Mouse (Mus musculus) forebrain, embryonic 12.5 days (tissue): ENCODE data around the gene Fmnl2. TPM values are rescaled to one million over a fixed set of nuclear protein-coding genes. Genes with fewer than 3 reads are reported as not detected.
A peak's percentile ranks its signal among the peaks of the same experiment; 100 is the strongest.

Source experiments
- ATAC-seq: fragments of 200-750 bp; cut with Nextera tagmentation; 2 replicates; pipeline ENCODE4 v1.8.0; 2017; ENCODE audit warnings: moderate TSS enrichment; ENCODE audit not compliant: low FRiP score
- H3K27ac ChIP-seq: fragments of 300-500 bp; sonication (generic); 2 replicates; pipeline ENCODE4 v1.5.1; 2016; ENCODE audit warnings: mild to moderate bottlenecking
- H3K27me3 ChIP-seq: fragments of 300-500 bp; sonication (generic); 2 replicates; pipeline ENCODE4 v1.6.1; 2016; ENCODE audit warnings: mild to moderate bottlenecking
- H3K36me3 ChIP-seq: fragments of 300-500 bp; sonication (generic); replicated peaks from 2 replicates; pipeline ENCODE4 v1.6.1; 2016; ENCODE audit warnings: mild to moderate bottlenecking
- H3K4me1 ChIP-seq: fragments of 300-500 bp; sonication (generic); 2 replicates; pipeline ENCODE4 v1.6.1; 2016
- H3K4me2 ChIP-seq: fragments of 300-500 bp; sonication (generic); 2 replicates; pipeline ENCODE4 v1.6.1; 2016; ENCODE audit warnings: mild to moderate bottlenecking, moderate library complexity
- H3K4me3 ChIP-seq: fragments of 300-500 bp; sonication (generic); replicated peaks from 2 replicates; pipeline ENCODE4 v1.5.1; 2016; ENCODE audit warnings: mild to moderate bottlenecking
- H3K9ac ChIP-seq: fragments of 300-500 bp; sonication (generic); 2 replicates; pipeline ENCODE4 v1.6.1; 2016; ENCODE audit warnings: mild to moderate bottlenecking
- H3K9me3 ChIP-seq: fragments of 300-500 bp; sonication (generic); 2 replicates; pipeline ENCODE4 v1.6.1; 2016
- WGBS: fragments of 180-500 bp; shearing (Covaris S2); methylation state at CpG from one replicate; pipeline ENCODE4 v1.1.7; 2016; 5-methylcytosine and 5-hydroxymethylcytosine counted together
- polyA plus RNA-seq: library from polyadenylated mRNA; unstranded; fragments of >200 nt; fragmentation: Nextera tagmentation; extraction: Ambion mirVana; gene quantifications from 2 replicates; pipeline ENCODE4 v1.2.1, GENCODE M21; 2016

The Fmnl2 gene
- polyA plus RNA-seq, 1 experiment from 2014 or later = 13.9 TPM

GRCm38 (mm10) chr2:52900780-52901179 is 43.1 kb downstream of the Fmnl2 start:
- Histone ChIP-seq H3K9ac (no peak overlapping the region), H3K4me2 (no peak overlapping the region), H3K36me3 (no peaks in the 10 kb centered on the region), H3K4me3 (no peak overlapping the region), H3K27ac (no peak overlapping the region), H3K4me1 (peaks cover 21% of the 10 kb centered on the region), H3K9me3 (no peaks in the 10 kb centered on the region), H3K27me3 (no peaks in the 10 kb centered on the region)
- no peak for ATAC-seq
- 92% methylated on average over 4 of the region's 4 CpGs for WGBS

GRCm38 (mm10) chr2:52901300-52902013 is 43.8 kb downstream of the Fmnl2 start:
- Histone ChIP-seq H3K27ac (no peak overlapping the region), H3K4me2 (no peak overlapping the region), H3K4me1 (peaks cover 16% of the 10 kb centered on the region), H3K36me3 (no peaks in the 10 kb centered on the region), H3K4me3 (no peak overlapping the region), H3K9me3 (no peaks in the 10 kb centered on the region), H3K9ac (no peak overlapping the region), H3K27me3 (no peaks in the 10 kb centered on the region)
- WGBS = 85% methylated on average over 6 of the region's 6 CpGs
- ATAC-seq = peak; percentile 52; the same call in 1 of the 2 replicates

- Histone ChIP-seq H3K4me3 (no peak overlapping the region), H3K9me3 (no peaks in the 10 kb centered on the region), H3K27me3 (no peaks in the 10 kb centered on the region), H3K36me3 (no peaks in the 10 kb centered on the region), H3K9ac (no peak overlapping the region), H3K27ac (no peak overlapping the region), H3K4me1 (peaks cover 16% of the 10 kb centered on the region), H3K4me2 (no peak overlapping the region)
- 70% methylated on average over 3 of the region's 3 CpGs for WGBS
- no peak for ATAC-seq
These were observed 44.8 kb downstream of the Fmnl2 start for GRCm38 (mm10) chr2:52902456-52902855.

- peaks cover 17% of the 10 kb centered on the region for H3K4me1 ChIP-seq
- no peaks in the 10 kb centered on the region for H3K27me3 ChIP-seq
- H3K9ac ChIP-seq = no peak overlapping the region
- H3K4me2 ChIP-seq = no peak overlapping the region
- 76% methylated on average over 8 of the region's 8 CpGs for WGBS
- no peaks in the 10 kb centered on the region for H3K9me3 ChIP-seq
- no peaks in the 10 kb centered on the region for H3K36me3 ChIP-seq
- no peak for ATAC-seq
- H3K4me3 ChIP-seq = no peak overlapping the region
- no peak overlapping the region for H3K27ac ChIP-seq
These were observed 45.7 kb downstream of the Fmnl2 start for GRCm38 (mm10) chr2:52903228-52903963.

- Histone ChIP-seq H3K9me3 (no peaks in the 10 kb centered on the region), H3K4me3 (no peak overlapping the region), H3K27me3 (no peaks in the 10 kb centered on the region), H3K36me3 (no peaks in the 10 kb centered on the region), H3K4me2 (no peak overlapping the region), H3K9ac (no peak overlapping the region), H3K4me1 (peaks cover 10% of the 10 kb centered on the region), H3K27ac (no peak overlapping the region)
- 79% methylated on average over 5 of the region's 5 CpGs for whole genome bisulfite sequencing
- ATAC-seq = no peak
These were observed 46.9 kb downstream of the Fmnl2 start for GRCm38 (mm10) chr2:52904526-52904925.

GRCm38 (mm10) chr2:52913311-52913710 is 55.7 kb downstream of the Fmnl2 start:
- H3K27ac ChIP-seq = no peak overlapping the region
- H3K9ac ChIP-seq = no peak overlapping the region
- H3K4me2 ChIP-seq = no peak overlapping the region
- ATAC-seq = no peak
- no peaks in the 10 kb centered on the region for H3K36me3 ChIP-seq
- no peaks in the 10 kb centered on the region for H3K9me3 ChIP-seq
- WGBS = 17% methylated on average over 2 of the region's 2 CpGs
- no peak overlapping the region for H3K4me3 ChIP-seq
- H3K27me3 ChIP-seq = no peaks in the 10 kb centered on the region
- peaks cover 11% of the 10 kb centered on the region for H3K4me1 ChIP-seq

GRCm38 (mm10) chr2:52913746-52914145 is 56.1 kb downstream of the Fmnl2 start:
- Histone ChIP-seq H3K27ac (no peak overlapping the region), H3K36me3 (no peaks in the 10 kb centered on the region), H3K27me3 (no peaks in the 10 kb centered on the region), H3K9ac (no peak overlapping the region), H3K4me2 (no peak overlapping the region), H3K4me1 (peaks cover 11% of the 10 kb centered on the region), H3K4me3 (no peak overlapping the region), H3K9me3 (no peaks in the 10 kb centered on the region)
- 14% methylated on average over 5 of the region's 5 CpGs for WGBS
- ATAC-seq = no peak

- Histone ChIP-seq H3K4me2 (no peak overlapping the region), H3K36me3 (no peaks in the 10 kb centered on the region), H3K27ac (no peak overlapping the region), H3K9ac (no peak overlapping the region), H3K9me3 (no peaks in the 10 kb centered on the region), H3K4me3 (no peak overlapping the region), H3K27me3 (no peaks in the 10 kb centered on the region), H3K4me1 (peaks cover 18% of the 10 kb centered on the region)
- ATAC-seq = no peak
- 82% methylated on average over 5 of the region's 5 CpGs for WGBS
These were observed 57.9 kb downstream of the Fmnl2 start for GRCm38 (mm10) chr2:52915536-52915935.

- Histone ChIP-seq H3K4me3 (no peak overlapping the region), H3K9ac (no peak overlapping the region), H3K27ac (no peak overlapping the region), H3K9me3 (no peaks in the 10 kb centered on the region), H3K27me3 (no peaks in the 10 kb centered on the region), H3K4me1 (peaks cover 18% of the 10 kb centered on the region), H3K36me3 (no peaks in the 10 kb centered on the region), H3K4me2 (no peak overlapping the region)
- no peak for ATAC-seq
- whole genome bisulfite sequencing = 91% methylated on average over 5 of the region's 5 CpGs
These were observed 60.4 kb downstream of the Fmnl2 start for GRCm38 (mm10) chr2:52918094-52918493.

- Histone ChIP-seq H3K4me3 (no peak overlapping the region), H3K9ac (no peak overlapping the region), H3K4me2 (no peak overlapping the region), H3K4me1 (peaks cover 9% of the 10 kb centered on the region; the same call in 1 of the 2 replicates), H3K9me3 (no peaks in the 10 kb centered on the region), H3K36me3 (no peaks in the 10 kb centered on the region), H3K27ac (no peak overlapping the region), H3K27me3 (no peaks in the 10 kb centered on the region)
- ATAC-seq = no peak
- 83% methylated on average over 5 of the region's 5 CpGs for WGBS
These were observed 63.2 kb downstream of the Fmnl2 start for GRCm38 (mm10) chr2:52920701-52921435.

GRCm38 (mm10) chr2:52925062-52925461 is 67.4 kb downstream of the Fmnl2 start:
- H3K27ac ChIP-seq = no peak overlapping the region
- no peaks in the 10 kb centered on the region for H3K36me3 ChIP-seq
- H3K27me3 ChIP-seq = no peaks in the 10 kb centered on the region
- H3K4me1 ChIP-seq = peaks cover 27% of the 10 kb centered on the region
- H3K9ac ChIP-seq = no peak overlapping the region
- 97% methylated on average over 3 of the region's 3 CpGs for WGBS
- no peak overlapping the region for H3K4me3 ChIP-seq
- no peak for ATAC-seq
- H3K9me3 ChIP-seq = no peaks in the 10 kb centered on the region
- H3K4me2 ChIP-seq = no peak overlapping the region

GRCm38 (mm10) chr2:52927381-52927780 is 69.7 kb downstream of the Fmnl2 start:
- 50% methylated on average over 3 of the region's 3 CpGs for WGBS
- peak overlapping the region; percentile 68 for H3K27ac ChIP-seq
- H3K36me3 ChIP-seq = no peaks in the 10 kb centered on the region
- H3K4me2 ChIP-seq = no peak overlapping the region
- no peaks in the 10 kb centered on the region for H3K9me3 ChIP-seq
- H3K9ac ChIP-seq = no peak overlapping the region
- H3K4me1 ChIP-seq = peaks cover 25% of the 10 kb centered on the region
- ATAC-seq = no peak
- no peak overlapping the region for H3K4me3 ChIP-seq
- no peaks in the 10 kb centered on the region for H3K27me3 ChIP-seq
